Mouse (Mus musculus) left cerebral cortex, postnatal 4 days (tissue): ENCODE measurements around the gene Klhl10. TPM values are rescaled to one million over a fixed set of nuclear protein-coding genes. Genes with fewer than 3 reads are reported as not detected.

Source experiments
- DNase-seq: peaks from one replicate; pipeline ENCODE4 v3.0.0-alpha.2; 2022
- intact Hi-C: fragments of 180-260 bp; cut with DNase I; formaldehyde crosslinking; loops from one replicate; pipeline ENCODE4 v1.15.1; 2025
- microRNA-seq: library from miRNA; unstranded; fragments of <30 nt; microRNA quantifications from one replicate; pipeline ENCODE4 v1.2.0, GENCODE M21; 2022
- total RNA-seq, 2 experiments: library from RNA; stranded (reverse); gene quantifications; 2 replicates each; pipeline ENCODE4 v1.2.3; 2021

Gene Klhl10
- total RNA-seq, 2 experiments from 2014 or later = 1.9 to 3.1 TPM

- intact Hi-C loops = no loop called here
- no peak for DNase-seq
These were observed 63.4 kb downstream of the Klhl10 start for GRCm38 (mm10) chr11:100504990-100505660.

GRCm38 (mm10) chr11:100505997-100506396 lies 64.3 kb downstream of the Klhl10 start:
- DNase-seq = no peak
- intact Hi-C loops = no loop called here

Small RNA genes within 50 kb of the gene (microRNA-seq; reads per million reads assigned to microRNA genes)
- gene Gm27374 = not detected
- not detected for gene Mir7116

Other genes starting within 250 kb of the Klhl10 start
- gene Krt9, start 248.7 kb upstream of the Klhl10 start, total RNA-seq = under 1 TPM; 0.52 to 0.56 TPM
- under 1 TPM in 1 of 2 experiments, not detected in 1; 0.32 TPM for gene Krt14, start 234.4 kb upstream of the Klhl10 start, total RNA-seq
- not detected for gene Krt16, start 193.0 kb upstream of the Klhl10 start, total RNA-seq
- gene Krt17, start 180.9 kb upstream of the Klhl10 start, total RNA-seq = not detected
- not detected for gene Krt42, start 172.0 kb upstream of the Klhl10 start, total RNA-seq
- gene Eif1, start 122.0 kb upstream of the Klhl10 start, total RNA-seq = 100 to 1,000 TPM; 642 to 677 TPM
- gene Gast, start 107.5 kb upstream of the Klhl10 start, total RNA-seq = not detected
- 100 to 1,000 TPM in 1 of 2 experiments, 10 to 100 TPM in 1; 43.8 to 116 TPM for gene Hap1, start 85.8 kb upstream of the Klhl10 start, total RNA-seq
- 10 to 100 TPM; 74.2 to 77.9 TPM for gene Jup, start 44.2 kb upstream of the Klhl10 start, total RNA-seq
- gene P3h4, start 27.1 kb upstream of the Klhl10 start, total RNA-seq = 1 to 10 TPM; 8.1 to 9.9 TPM
- gene Fkbp10, start 26.2 kb upstream of the Klhl10 start, total RNA-seq = 10 to 100 TPM; 13.7 to 15.0 TPM
- 10 to 100 TPM; 85.5 to 91.9 TPM for gene Nt5c3b, start 109 bp upstream of the Klhl10 start, total RNA-seq
- 10 to 100 TPM; 50.7 to 54.1 TPM for gene Klhl11, start 30.8 kb downstream of the Klhl10 start, total RNA-seq
- gene Acly, start 86.1 kb downstream of the Klhl10 start, total RNA-seq = 100 to 1,000 TPM; 211 to 219 TPM
- gene Ttc25, start 103.7 kb downstream of the Klhl10 start, total RNA-seq = under 1 TPM; 0.58 to 0.93 TPM
- 10 to 100 TPM; 25.6 to 29.6 TPM for gene Cnp, start 133.0 kb downstream of the Klhl10 start, total RNA-seq
- gene Nkiras2, start 177.3 kb downstream of the Klhl10 start, total RNA-seq = 10 to 100 TPM; 37.7 to 39.9 TPM
- gene Dnajc7, start 178.3 kb downstream of the Klhl10 start, total RNA-seq = 100 to 1,000 TPM; 276 to 297 TPM